Mouse (Mus musculus) liver, embryonic 14.5 days (tissue): ENCODE results near the gene Pxdc1.

Source experiments
- CTCF ChIP-seq: IDR thresholded peaks from 2 replicates; pipeline ENCODE4 v1.5.1; 2016; ENCODE audit warnings: antibody characterized with exemption, low read depth, control low read depth
- EP300 ChIP-seq: IDR thresholded peaks from 2 replicates; pipeline ENCODE4 v1.6.1; 2016; ENCODE audit warnings: antibody characterized with exemption, low read depth

GRCm38 (mm10) chr13:34605884-34606283, 47.4 kb downstream of the Pxdc1 start:
- no peak for TF ChIP-seq CTCF
- TF ChIP-seq EP300, result no peak
